9 mouse cellular contexts compared by ENCODE assay signal in genomic region chr5:120431649-120432485, GRCm38 (mm10). TPM values are rescaled to one million over a fixed set of nuclear protein-coding genes. Genes with fewer than 3 reads are reported as not detected.
DNase-seq lines count a peak whose midpoint lies in the region; ATAC-seq and TF ChIP-seq lines count a peak whose summit lies in the region.
"Had no signal": no experiment of that assay in that cellular context is flagged by ENCODE, and none has a peak within 500 bp of the region (broad histone marks: within the 10 kb centered on the region; RNA-seq: fewer than 3 reads in every experiment).

Gene Lhx5, plus strand, starts transcription at chr5:120431699.

- H3K36me3 ChIP-seq in testis, adult 2 months (ENCODE audit: control insufficient read depth, insufficient read depth, low read length) = no peaks in the 10 kb centered on the region
- no peaks in the 10 kb centered on the region for H3K36me3 ChIP-seq in forebrain, embryonic 11.5 days (ENCODE audit: control insufficient read depth, insufficient read depth, low read length)
- no peaks in the 10 kb centered on the region for H3K36me3 ChIP-seq in limb, embryonic 15.5 days

- WGBS in forebrain, embryonic 11.5 days = under 1% methylated on average over 69 of the region's 69 CpGs
- under 1% methylated on average over 69 of the region's 69 CpGs for WGBS in limb, embryonic 15.5 days

- no peak within 1 kb of the TSS for H3K27ac ChIP-seq in testis, adult 2 months (ENCODE audit: control insufficient read depth, insufficient read depth, low read depth, low read length)
- peak within 1 kb of the TSS; percentile 72 for H3K27ac ChIP-seq in forebrain, embryonic 11.5 days (ENCODE audit: low read depth, low read length)
- H3K27ac ChIP-seq in limb, embryonic 15.5 days = no peak within 1 kb of the TSS
- H3K27ac ChIP-seq in gastrocnemius, adult 2 months = no peak within 1 kb of the TSS

- peak within 1 kb of the TSS; percentile 57 for H3K4me2 ChIP-seq in forebrain, embryonic 11.5 days (ENCODE audit: low read depth, low read length, severe bottlenecking)
- H3K4me2 ChIP-seq in limb, embryonic 15.5 days = 0 out of 2 replicates have a peak within 1 kb of the TSS, but pooled peaks have one; percentile 3

- no peak for ATAC-seq in forebrain, embryonic 11.5 days (replicated peaks; ENCODE audit: low FRiP score)
- no peak for ATAC-seq in limb, embryonic 15.5 days (ENCODE audit: insufficient number of reproducible peaks, low FRiP score, low TSS enrichment, low read depth)

- H3K4me1 ChIP-seq in testis, adult 2 months (ENCODE audit: control insufficient read depth, insufficient read depth, low read length) = peaks cover 32% of the 10 kb centered on the region
- H3K4me1 ChIP-seq in forebrain, embryonic 11.5 days (replicated peaks; ENCODE audit: control insufficient read depth, insufficient read depth, low read length) = peaks cover 17% of the 10 kb centered on the region
- peaks cover 17% of the 10 kb centered on the region for H3K4me1 ChIP-seq in limb, embryonic 15.5 days

- peaks cover 21% of the 10 kb centered on the region for H3K27me3 ChIP-seq in testis, adult 2 months (ENCODE audit: control insufficient read depth, insufficient read depth, low read length)
- H3K27me3 ChIP-seq in forebrain, embryonic 11.5 days (ENCODE audit: control insufficient read depth, insufficient read depth, low read length) = peaks cover 86% of the 10 kb centered on the region
- peaks cover 97% of the 10 kb centered on the region for H3K27me3 ChIP-seq in limb, embryonic 15.5 days

- DNase-seq in testis, postnatal 10 days (ENCODE audit: low spot score) = no peak
- peak; percentile 85 for DNase-seq in forebrain, embryonic 11.5 days (ENCODE audit: low spot score)
- no peak for DNase-seq in spleen, postnatal 36 days (ENCODE audit: low spot score in 2 of 2)
- no peak for DNase-seq in Muller cell, postnatal 12 days (ENCODE audit: inconsistent ontology term)
- no peak for DNase-seq in gastrocnemius, adult 2 months
- DNase-seq: layer of hippocampus, adult 9-11 months had no signal

- no peak for TF ChIP-seq POLR2A in testis, adult 2 months (IDR thresholded peaks at IDR 0.05; ENCODE audit: control insufficient read depth, low read depth, low read length)

- H3K4me3 ChIP-seq in testis, adult 2 months (ENCODE audit: control insufficient read depth, low read depth, low read length) = peak within 1 kb of the TSS; percentile 7; the same call in 1 of the 2 replicates
- H3K4me3 ChIP-seq in forebrain, embryonic 11.5 days (ENCODE audit: low read depth, low read length) = peak within 1 kb of the TSS; percentile 52
- H3K4me3 ChIP-seq in limb, embryonic 15.5 days = peak within 1 kb of the TSS; percentile 10; the same call in 1 of the 2 replicates
- H3K4me3 ChIP-seq in gastrocnemius, adult 2 months = no peak within 1 kb of the TSS
- H3K4me3 ChIP-seq: megakaryocyte, embryonic 14.5 days had no signal

- peak within 1 kb of the TSS; percentile 76 for H3K9ac ChIP-seq in forebrain, embryonic 11.5 days (ENCODE audit: low read length)
- H3K9ac ChIP-seq in limb, embryonic 15.5 days = no peak within 1 kb of the TSS

- H3K9me3 ChIP-seq in forebrain, embryonic 11.5 days (ENCODE audit: control insufficient read depth, low read length) = no peaks in the 10 kb centered on the region
- H3K9me3 ChIP-seq in limb, embryonic 15.5 days = no peaks in the 10 kb centered on the region
- H3K9me3 ChIP-seq: megakaryocyte, embryonic 14.5 days had no signal

- intact Hi-C loops in gastrocnemius, adult 2 months (cut with DNase I) = no loop called here

- no peak for TF ChIP-seq CTCF in testis, adult 2 months (IDR thresholded peaks at IDR 0.05; ENCODE audit: control insufficient read depth, insufficient read depth, insufficient replicate concordance, low read depth, low read length)
- no peak for TF ChIP-seq CTCF in gastrocnemius, adult 2 months (IDR thresholded peaks at IDR 0.05)

RNA-seq across cellular contexts. Expression of gene Lhx5, which starts in this region (rescaled TPM):
- polyA plus RNA-seq in testis, adult 2 months (2012; rRNA removed) = 0.10 and 0.14 TPM in 2 replicates
- 22.7 and 25.2 TPM in 2 replicates for polyA plus RNA-seq in forebrain, embryonic 11.5 days (2014; fragmentation: Nextera tagmentation; extraction: Ambion mirVana)
- not detected in 2 replicates for polyA plus RNA-seq in limb, embryonic 15.5 days (2015; fragmentation: Nextera tagmentation; extraction: Ambion mirVana)
- total RNA-seq in gastrocnemius, adult 2 months (2021) = not detected

Comparison
In these comparisons a context has a peak if more than half of its experiments do, and no peak if none do; other contexts are left out.
1. RNA of gene Lhx5 (polyA plus RNA-seq): 22.7 to 25.2 TPM in forebrain, embryonic 11.5 days; 0.10 to 0.14 TPM in testis, adult 2 months and not detected in limb, embryonic 15.5 days; every median in the first group is over 10 times any median in the second.